Mouse (Mus musculus) layer of hippocampus, adult 18-20 months (tissue): ENCODE results near the gene Nfkb1. TPM values are rescaled to one million over a fixed set of nuclear protein-coding genes. Genes with fewer than 3 reads are reported as not detected.

Source experiments
- DNase-seq, 2 experiments: peaks; one replicate each; pipeline ENCODE4 v3.0.0; 2022; ENCODE audit warnings: low spot score in 2 of 2
- total RNA-seq, 2 experiments: library from RNA; stranded (reverse); gene quantifications; 2 replicates each; pipeline ENCODE4 v1.2.3; 2021

Nfkb1 gene
- total RNA-seq, 2 experiments from 2014 or later = 21.4 to 21.7 TPM

GRCm38 (mm10) chr3:135672135-135672534, 19.2 kb downstream of the Nfkb1 start:
- DNase-seq = no peak

- no peak for DNase-seq
Observed at GRCm38 (mm10) chr3:135670869-135671268, 20.5 kb downstream of the Nfkb1 start.

GRCm38 (mm10) chr3:135667084-135667483, 24.3 kb downstream of the Nfkb1 start:
- DNase-seq = peak in 1 of 2 experiments; percentile 41

DNA sequence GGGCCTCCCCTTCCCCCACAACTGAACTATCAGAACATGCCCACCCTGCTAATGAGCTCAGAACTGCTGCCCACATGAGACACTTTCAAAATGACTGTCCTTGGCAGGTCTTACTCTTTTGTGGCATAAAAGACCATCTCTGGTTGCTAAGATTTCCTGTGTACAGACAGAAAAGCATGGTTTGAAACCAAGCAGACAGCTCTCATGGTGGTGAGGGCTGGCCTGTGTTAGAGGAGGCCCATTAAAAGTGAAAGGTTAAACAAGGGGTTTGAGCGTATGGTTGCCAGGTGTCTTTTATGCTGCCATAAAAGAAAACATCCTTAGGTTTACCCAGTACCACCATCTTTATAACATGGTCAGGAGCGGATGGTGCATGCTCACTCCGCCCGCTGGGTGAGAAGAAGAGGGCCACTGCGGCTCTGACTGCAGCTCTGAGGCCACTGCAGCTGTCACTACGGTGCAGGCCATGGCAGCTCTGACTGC, 25.5 kb downstream of the Nfkb1 start:
- DNase-seq = no peak

DNA sequence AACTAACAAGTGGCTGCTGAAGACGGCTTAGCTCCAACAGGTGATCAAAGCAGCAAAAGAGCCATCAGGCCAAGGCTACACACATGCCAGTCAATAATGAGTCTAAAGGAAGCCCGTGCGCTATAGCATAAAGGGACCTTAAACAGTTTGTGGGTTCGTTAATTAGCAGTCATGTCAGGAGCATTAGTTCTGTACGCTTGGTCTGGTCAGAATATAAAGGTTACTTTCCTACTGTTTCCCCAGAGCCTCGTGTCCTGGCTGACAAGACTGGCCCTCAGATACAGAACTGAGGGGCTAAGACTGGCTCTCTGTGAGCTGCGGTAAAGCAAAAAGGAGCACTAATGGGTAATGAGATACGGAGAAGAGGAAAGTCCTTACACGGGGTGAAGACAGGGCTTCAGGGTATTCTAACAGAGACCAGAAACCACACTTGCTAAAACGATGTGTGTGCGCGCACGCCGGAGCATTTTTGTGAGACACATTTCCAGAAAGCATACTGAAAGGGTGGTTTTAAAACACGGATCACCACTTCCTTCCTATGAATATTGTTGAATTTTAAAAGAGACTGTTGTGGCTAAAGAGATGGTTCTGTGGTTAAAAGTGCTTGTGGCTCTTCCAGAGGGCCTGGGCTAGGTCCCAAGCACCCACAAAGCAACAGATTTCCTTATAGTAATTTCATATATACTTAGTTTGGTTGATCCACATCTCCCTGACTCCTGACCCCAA, 29.0 kb downstream of the Nfkb1 start:
- no peak for DNase-seq

DNA sequence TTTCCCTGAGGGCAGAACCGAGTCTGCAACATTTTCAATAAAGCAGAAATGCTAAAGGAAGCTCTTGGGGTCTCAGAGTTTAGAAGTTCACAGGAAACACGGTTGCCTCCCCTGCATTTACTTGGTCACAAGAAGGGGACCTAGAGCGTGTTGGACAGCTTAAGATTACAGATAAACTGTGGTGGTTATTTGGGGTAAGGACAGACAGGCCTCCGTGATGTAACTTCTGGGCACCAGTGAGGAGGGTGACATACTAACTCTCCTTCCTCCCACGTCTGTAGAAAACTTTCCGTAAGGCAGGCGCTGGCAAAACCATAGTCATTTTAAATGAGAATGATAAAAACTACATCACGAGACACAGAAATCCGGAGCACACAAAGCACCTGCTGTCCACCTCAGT, 29.6 kb downstream of the Nfkb1 start:
- DNase-seq = no peak

GRCm38 (mm10) chr3:135658540-135659097, 32.7 kb downstream of the Nfkb1 start:
- no peak for DNase-seq

- no peak for DNase-seq
Observed at GRCm38 (mm10) chr3:135656156-135656555, 35.2 kb downstream of the Nfkb1 start.

GRCm38 (mm10) chr3:135650773-135651555, 40.4 kb downstream of the Nfkb1 start:
- peak in 1 of 2 experiments; percentile 36 for DNase-seq

DNA sequence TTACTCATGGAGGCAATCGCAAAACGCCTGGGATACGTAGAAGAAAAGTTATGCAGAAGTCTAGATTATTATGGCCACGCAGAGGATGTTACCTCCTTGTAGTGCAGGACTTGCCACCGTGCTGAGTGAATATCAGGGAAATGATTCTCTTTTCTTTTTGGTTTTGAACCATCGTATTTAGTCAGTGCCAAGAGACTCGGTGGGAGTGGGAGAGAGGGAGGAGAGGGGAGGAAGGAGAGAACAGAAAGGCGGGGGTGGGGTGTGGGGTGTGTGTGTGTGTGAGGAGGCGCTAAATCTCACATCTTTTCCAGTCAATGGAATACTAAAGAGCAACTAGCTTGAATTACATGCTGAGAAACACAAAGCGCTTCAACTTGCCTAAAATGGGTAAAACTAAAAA, 41.5 kb downstream of the Nfkb1 start:
- DNase-seq = no peak

DNA sequence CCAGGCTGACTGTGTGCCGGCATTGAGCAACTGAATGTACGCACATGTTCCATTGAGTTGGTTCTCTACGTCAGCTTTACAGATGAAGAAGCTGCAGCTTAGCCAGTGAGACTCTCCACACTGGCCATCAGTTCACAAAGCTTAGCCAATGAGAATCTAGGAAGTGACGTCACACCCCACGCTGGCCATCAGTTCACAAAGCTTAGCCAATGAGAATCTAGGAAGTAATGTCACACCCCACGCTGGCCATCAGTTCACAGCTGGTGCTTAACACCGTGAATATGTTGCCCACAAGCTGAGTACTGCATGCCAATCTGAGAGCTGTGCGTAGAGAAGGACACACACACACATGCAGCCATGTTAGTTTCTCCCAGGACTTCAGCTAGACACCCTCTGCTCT, 42.8 kb downstream of the Nfkb1 start:
- DNase-seq = no peak

- no peak for DNase-seq
Observed at GRCm38 (mm10) chr3:135646622-135647021, 44.7 kb downstream of the Nfkb1 start.

DNA sequence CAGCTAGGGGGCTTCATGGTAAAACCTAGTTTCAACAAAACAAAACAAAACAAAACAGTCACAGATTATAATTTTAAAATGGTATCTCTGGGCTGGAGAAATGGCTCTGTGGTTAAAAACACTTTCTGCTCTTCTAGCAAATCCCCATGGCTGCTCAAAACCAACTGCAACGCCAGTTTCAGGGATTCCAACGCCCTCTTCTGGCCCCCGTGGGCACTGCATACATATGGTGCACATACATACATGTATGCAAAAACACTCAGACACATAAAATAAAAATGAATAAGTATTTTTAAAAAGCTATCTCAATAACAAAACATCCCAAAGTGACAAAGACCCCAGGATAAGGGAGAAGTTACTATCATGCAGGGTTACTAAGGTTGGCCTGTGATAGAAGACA, 46.4 kb downstream of the Nfkb1 start:
- DNase-seq = no peak

DNA sequence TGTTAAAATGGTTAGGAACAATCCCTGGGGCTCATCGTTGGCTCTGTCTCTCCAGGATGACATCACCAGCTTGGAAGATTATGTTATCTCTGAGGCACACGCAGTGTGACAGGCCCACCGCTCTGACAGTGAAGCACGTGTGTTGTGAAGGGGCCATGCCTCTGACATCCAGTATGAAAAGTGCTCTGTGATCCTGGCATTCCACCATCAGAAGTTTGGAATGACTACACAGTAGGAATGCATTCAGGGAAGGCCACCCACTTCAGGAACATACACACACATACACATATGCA, 49.8 kb downstream of the Nfkb1 start:
- DNase-seq = no peak

GRCm38 (mm10) chr3:135640856-135641622, 50.3 kb downstream of the Nfkb1 start:
- no peak for DNase-seq

GRCm38 (mm10) chr3:135640203-135640602, 51.1 kb downstream of the Nfkb1 start:
- no peak for DNase-seq

DNA sequence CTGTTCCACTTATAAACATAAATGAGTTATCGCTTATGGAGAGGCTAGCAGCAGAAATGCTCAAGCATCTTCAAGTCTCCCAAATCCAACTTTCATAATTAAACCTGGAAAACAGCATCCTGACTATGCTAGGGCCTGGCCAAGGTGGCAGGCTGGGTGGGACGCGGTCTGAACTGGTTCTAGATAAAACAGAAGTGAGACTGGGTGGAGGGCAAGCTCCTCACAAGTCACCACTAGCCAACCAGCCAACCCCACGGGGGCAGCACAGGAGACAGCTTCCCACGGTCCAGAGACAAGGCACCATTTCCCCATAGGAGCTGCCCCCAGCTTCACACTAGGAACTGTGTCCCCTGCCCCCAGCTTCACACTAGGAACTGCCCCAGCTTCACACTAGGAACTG, 53.8 kb downstream of the Nfkb1 start:
- DNase-seq = no peak

- DNase-seq = no peak
Observed at GRCm38 (mm10) chr3:135636454-135636853, 54.9 kb downstream of the Nfkb1 start.

- no peak for DNase-seq
Observed at GRCm38 (mm10) chr3:135635646-135636434, 55.5 kb downstream of the Nfkb1 start.

GRCm38 (mm10) chr3:135635030-135635429, 56.3 kb downstream of the Nfkb1 start:
- no peak for DNase-seq

GRCm38 (mm10) chr3:135634275-135634674, 57.1 kb downstream of the Nfkb1 start:
- no peak for DNase-seq
